Mouse (Mus musculus) G1E (cell line): ENCODE data around the gene Pik3r6.

ENCODE experiments used
- CTCF ChIP-seq: IDR thresholded peaks from 2 replicates; pipeline ENCODE4 v1.5.1; 2012; ENCODE audit warnings: low read depth, low read length, inconsistent platforms, mixed read lengths
- POLR2AphosphoS5 ChIP-seq: IDR thresholded peaks from 2 replicates; pipeline ENCODE4 v1.6.1; 2012; ENCODE audit warnings: low read depth, low read length, inconsistent platforms; ENCODE audit not compliant: insufficient replicate concordance
- TAL1 ChIP-seq: conservative IDR thresholded peaks from 2 replicates; pipeline ENCODE4 v1.6.1; 2012; ENCODE audit warnings: low read depth, low read length, inconsistent platforms, mixed read lengths

- TF ChIP-seq CTCF (no peak), TAL1 (no peak), POLR2AphosphoS5 (no peak)
These were observed 44.7 kb upstream of the Pik3r6 start for GRCm38 (mm10) chr11:68458086-68458485.
